Mouse (Mus musculus) limb, embryonic 15.5 days (tissue): Measurements from ENCODE around the gene Tango6. TPM values are rescaled to one million over a fixed set of nuclear protein-coding genes. Genes with fewer than 3 reads are reported as not detected.

ENCODE experiments used
- ATAC-seq: fragments of 200-750 bp; cut with Nextera tagmentation; 2 replicates; pipeline ENCODE4 v1.8.0; 2017; ENCODE audit warnings: low read depth, moderate TSS enrichment; ENCODE audit not compliant: insufficient number of reproducible peaks, low FRiP score, low TSS enrichment
- H3K27ac ChIP-seq: fragments of 300-500 bp; sonication (generic); 2 replicates; pipeline ENCODE4 v1.5.1; 2015; ENCODE audit warnings: moderate library complexity, mild to moderate bottlenecking, inconsistent platforms
- H3K27me3 ChIP-seq: fragments of 300-500 bp; sonication (generic); 2 replicates; pipeline ENCODE4 v1.6.1; 2015; ENCODE audit warnings: inconsistent platforms
- H3K36me3 ChIP-seq: fragments of 300-500 bp; sonication (generic); 2 replicates; pipeline ENCODE4 v1.6.1; 2015; ENCODE audit warnings: inconsistent platforms
- H3K4me1 ChIP-seq: fragments of 300-500 bp; sonication (generic); 2 replicates; pipeline ENCODE4 v1.6.1; 2015; ENCODE audit warnings: inconsistent platforms
- H3K4me2 ChIP-seq: fragments of 300-500 bp; sonication (generic); 2 replicates; pipeline ENCODE4 v1.6.1; 2015; ENCODE audit warnings: mild to moderate bottlenecking, inconsistent platforms
- H3K4me3 ChIP-seq: fragments of 300-500 bp; sonication (generic); 2 replicates; pipeline ENCODE4 v1.5.1; 2015; ENCODE audit warnings: mild to moderate bottlenecking, inconsistent platforms
- H3K9ac ChIP-seq: fragments of 300-500 bp; sonication (generic); 2 replicates; pipeline ENCODE4 v1.6.1; 2015; ENCODE audit warnings: inconsistent platforms
- H3K9me3 ChIP-seq: fragments of 300-500 bp; sonication (generic); 2 replicates; pipeline ENCODE4 v1.6.1; 2016; ENCODE audit warnings: inconsistent platforms
- WGBS: fragments of 180-500 bp; shearing (Covaris S2); methylation state at CpG from one replicate; pipeline ENCODE4 v1.1.7; 2015; 5-methylcytosine and 5-hydroxymethylcytosine counted together
- polyA plus RNA-seq: library from polyadenylated mRNA; unstranded; fragments of >200 nt; fragmentation: Nextera tagmentation; extraction: Ambion mirVana; gene quantifications from 2 replicates; pipeline ENCODE4 v1.2.1, GENCODE M21; 2015

Tango6 gene
- polyA plus RNA-seq, 1 experiment from 2014 or later = 8.2 TPM

DNA sequence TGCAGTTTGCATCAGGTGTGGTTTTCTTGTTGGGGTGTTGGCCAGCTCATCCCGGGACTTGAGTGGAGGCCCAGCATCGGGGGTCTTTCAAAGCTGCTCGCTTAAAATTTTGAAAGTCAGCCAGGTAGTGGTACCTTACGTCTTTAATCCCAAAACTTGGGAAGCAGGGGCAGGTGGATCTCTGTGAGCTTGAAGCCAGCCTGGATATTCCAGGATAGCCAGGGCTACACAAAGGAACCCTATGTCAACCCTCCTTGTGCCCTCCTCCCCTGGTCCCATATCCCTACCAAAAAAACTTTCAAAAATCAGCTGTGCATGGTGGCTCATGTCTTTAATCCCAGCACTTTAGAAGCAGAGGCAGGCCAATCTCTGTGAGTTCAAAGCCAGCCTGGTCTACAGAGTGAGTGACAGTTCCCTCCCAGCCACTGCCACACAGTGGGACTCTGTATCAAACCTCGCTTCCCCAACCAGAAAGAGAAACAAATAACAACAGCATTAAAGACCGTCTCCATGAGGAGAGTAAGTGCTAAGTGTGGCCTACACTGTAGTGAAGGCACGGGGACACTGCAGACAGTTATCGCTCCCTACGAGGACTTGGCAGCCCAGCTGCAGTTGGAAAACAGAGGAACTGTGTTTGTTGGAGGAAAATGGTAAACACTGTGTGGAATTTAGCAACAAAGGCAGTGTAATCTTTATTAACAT is 21.5 kb downstream of the Tango6 start:
- WGBS = 65% methylated on average over 9 of the region's 9 CpGs
- H3K4me3 ChIP-seq = no peak overlapping the region
- no peaks in the 10 kb centered on the region for H3K9me3 ChIP-seq
- H3K9ac ChIP-seq = no peak overlapping the region
- H3K36me3 ChIP-seq = peaks cover 14% of the 10 kb centered on the region
- H3K27ac ChIP-seq = peak overlapping the region; percentile 77
- 0 out of 2 replicates have a peak, but pooled peaks cover 4% of the 10 kb centered on the region for H3K4me1 ChIP-seq
- H3K4me2 ChIP-seq = no peak overlapping the region
- no peak for ATAC-seq
- H3K27me3 ChIP-seq = no peaks in the 10 kb centered on the region

DNA sequence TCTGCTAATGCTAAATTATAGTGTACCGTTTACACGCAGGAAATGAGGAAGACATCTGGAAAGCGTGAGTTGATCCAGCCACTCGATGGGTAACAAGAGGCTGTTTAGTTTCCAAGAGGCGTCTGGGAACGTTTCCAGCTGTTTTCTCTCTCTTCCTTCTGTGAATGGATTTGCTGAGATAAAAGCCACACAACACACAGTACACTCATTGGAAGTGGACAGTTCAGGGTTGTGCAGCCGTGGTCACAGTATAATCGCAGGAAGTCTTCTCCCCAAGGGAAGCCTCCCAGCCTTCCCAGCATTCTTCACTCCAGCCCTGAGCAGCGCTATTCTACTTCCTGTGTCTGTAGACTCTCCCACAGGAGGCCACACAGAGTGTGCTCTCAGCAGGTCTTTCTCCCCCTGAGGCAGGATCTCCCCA is 22.0 kb downstream of the Tango6 start:
- no peak overlapping the region for H3K9ac ChIP-seq
- H3K4me3 ChIP-seq = no peak overlapping the region
- no peaks in the 10 kb centered on the region for H3K27me3 ChIP-seq
- 23% methylated on average over 9 of the region's 9 CpGs for WGBS
- peaks cover 9% of the 10 kb centered on the region for H3K36me3 ChIP-seq
- peak overlapping the region; percentile 77 for H3K27ac ChIP-seq
- no peak overlapping the region for H3K4me2 ChIP-seq
- 0 out of 2 replicates have a peak, but pooled peaks cover 4% of the 10 kb centered on the region for H3K4me1 ChIP-seq
- ATAC-seq = peak; percentile 67; the same call in 1 of the 2 replicates
- no peaks in the 10 kb centered on the region for H3K9me3 ChIP-seq

DNA sequence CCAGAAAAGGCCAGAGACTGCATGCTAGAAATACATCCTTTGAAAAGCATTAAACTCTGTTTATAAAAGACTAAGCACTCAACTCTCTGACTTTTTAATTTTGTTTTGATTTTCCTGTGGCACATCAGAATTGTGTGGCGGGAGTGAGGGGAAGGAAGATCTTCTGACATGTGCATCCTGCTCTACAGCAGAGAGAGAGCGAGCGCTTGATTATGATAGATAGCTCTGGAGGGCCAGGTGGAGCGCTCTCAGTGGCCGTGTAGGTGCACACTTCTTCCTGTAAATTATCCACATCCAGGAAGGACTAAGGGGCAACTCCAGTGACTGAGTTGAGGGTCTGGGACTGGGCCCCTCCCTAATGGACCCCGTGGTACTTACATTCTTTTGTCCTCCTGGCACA is 23.3 kb downstream of the Tango6 start:
- Histone ChIP-seq H3K27ac (no peak overlapping the region), H3K36me3 (no peaks in the 10 kb centered on the region; the same call in 1 of the 2 replicates), H3K27me3 (no peaks in the 10 kb centered on the region), H3K4me1 (0 out of 2 replicates have a peak, but pooled peaks cover 4% of the 10 kb centered on the region), H3K9ac (no peak overlapping the region), H3K4me2 (no peak overlapping the region), H3K4me3 (no peak overlapping the region), H3K9me3 (no peaks in the 10 kb centered on the region)
- ATAC-seq = no peak
- 78% methylated on average over 6 of the region's 6 CpGs for WGBS

DNA sequence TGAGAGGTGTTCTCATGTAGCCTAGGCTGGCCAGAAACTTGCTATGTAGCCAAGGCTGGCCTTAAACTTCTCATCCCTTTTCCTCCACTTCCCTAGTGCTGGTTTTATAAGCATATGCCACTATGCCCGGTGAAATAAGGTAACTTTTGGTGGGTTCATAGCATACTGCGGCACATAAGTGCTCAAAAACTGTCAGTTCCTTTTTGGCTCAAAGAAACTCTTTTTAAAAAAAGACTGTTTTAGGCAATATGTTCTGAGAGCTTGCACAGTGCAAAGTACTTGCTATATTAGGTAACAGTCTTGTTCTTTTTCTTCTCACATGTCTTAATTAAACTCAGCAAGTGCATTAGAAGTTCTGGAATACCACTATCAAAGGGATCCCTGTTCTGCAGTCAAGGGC is 27.1 kb downstream of the Tango6 start:
- no peaks in the 10 kb centered on the region for H3K27me3 ChIP-seq
- no peak overlapping the region for H3K4me2 ChIP-seq
- no peaks in the 10 kb centered on the region for H3K4me1 ChIP-seq
- H3K27ac ChIP-seq = no peak overlapping the region
- H3K9ac ChIP-seq = no peak overlapping the region
- H3K4me3 ChIP-seq = no peak overlapping the region
- no peaks in the 10 kb centered on the region for H3K36me3 ChIP-seq
- WGBS = 94% methylated on average over 2 of the region's 2 CpGs
- no peaks in the 10 kb centered on the region for H3K9me3 ChIP-seq
- ATAC-seq = no peak

DNA sequence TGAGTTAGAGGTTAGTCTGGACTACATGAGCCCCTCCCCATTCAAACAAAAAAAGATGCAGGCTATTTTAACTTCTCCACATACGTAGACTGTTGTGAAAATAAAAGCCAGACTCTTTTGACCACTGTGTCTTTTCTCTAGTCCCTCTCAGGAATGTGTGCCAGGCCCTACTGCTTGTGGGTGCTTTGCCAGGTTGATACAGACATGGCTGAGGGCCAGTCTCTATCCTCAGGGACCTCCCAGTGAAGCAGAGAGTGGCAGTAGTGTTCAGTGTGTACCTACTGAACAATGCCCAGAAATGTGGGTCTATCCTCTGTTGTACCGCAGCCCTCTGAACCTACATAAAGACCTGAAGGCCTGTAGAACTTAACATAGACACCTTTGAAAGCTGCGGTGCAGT is 29.6 kb downstream of the Tango6 start:
- Histone ChIP-seq H3K4me1 (no peaks in the 10 kb centered on the region), H3K27me3 (no peaks in the 10 kb centered on the region), H3K9me3 (no peaks in the 10 kb centered on the region), H3K4me3 (no peak overlapping the region), H3K4me2 (no peak overlapping the region), H3K27ac (no peak overlapping the region), H3K9ac (no peak overlapping the region), H3K36me3 (no peaks in the 10 kb centered on the region; the same call in 1 of the 2 replicates)
- ATAC-seq = no peak
- WGBS = 91% methylated on average over 3 of the region's 3 CpGs

DNA sequence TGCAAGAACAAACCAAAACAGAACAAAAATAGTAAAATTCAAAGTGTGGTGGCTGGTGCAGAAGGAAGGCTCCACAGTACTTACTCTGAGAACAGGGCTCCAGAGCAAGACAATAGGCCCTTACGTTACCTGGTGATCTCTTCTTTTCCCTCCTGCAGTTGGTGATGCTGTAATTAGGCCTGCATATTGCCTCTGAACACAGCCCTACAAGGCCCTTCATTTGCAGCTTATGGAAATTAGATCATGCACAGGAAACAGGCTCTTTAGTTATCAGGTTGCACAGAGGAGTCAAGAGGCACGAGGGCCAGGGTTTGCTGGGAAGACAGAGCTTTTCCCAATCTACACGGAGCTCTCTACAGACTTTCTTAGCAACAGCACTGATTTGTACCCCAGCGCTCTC is 31.4 kb downstream of the Tango6 start:
- Histone ChIP-seq H3K9me3 (no peaks in the 10 kb centered on the region), H3K9ac (no peak overlapping the region), H3K4me3 (no peak overlapping the region), H3K27me3 (no peaks in the 10 kb centered on the region), H3K27ac (no peak overlapping the region), H3K4me1 (peaks cover 7% of the 10 kb centered on the region), H3K36me3 (no peaks in the 10 kb centered on the region; the same call in 1 of the 2 replicates), H3K4me2 (no peak overlapping the region)
- 70% methylated on average over 4 of the region's 4 CpGs for WGBS
- ATAC-seq = no peak

DNA sequence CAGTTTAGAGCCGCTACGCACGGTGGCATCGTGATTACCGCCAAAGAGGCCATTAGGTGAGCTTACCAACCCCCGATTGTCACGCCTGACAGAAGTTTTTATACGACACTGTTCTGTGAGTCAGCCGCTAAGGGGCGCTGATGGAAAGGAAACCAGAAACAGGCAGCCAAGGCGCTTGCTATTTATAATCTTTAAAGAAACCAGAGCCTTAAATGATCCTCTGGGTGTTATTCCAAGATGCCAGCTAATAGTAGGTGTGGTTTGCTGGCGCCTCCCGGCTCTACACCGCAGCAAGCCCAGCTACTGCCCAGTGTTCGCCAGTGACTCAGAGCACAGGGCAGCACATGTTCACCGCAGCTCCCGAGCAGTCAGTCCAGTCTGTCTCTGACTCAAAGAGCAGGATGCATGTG is 35.2 kb downstream of the Tango6 start:
- peak overlapping the region; percentile 38 for H3K4me2 ChIP-seq
- H3K9me3 ChIP-seq = no peaks in the 10 kb centered on the region
- no peak overlapping the region for H3K27ac ChIP-seq
- H3K4me3 ChIP-seq = peak overlapping the region; percentile 21
- H3K4me1 ChIP-seq = peaks cover 7% of the 10 kb centered on the region
- peaks cover 5% of the 10 kb centered on the region; the same call in 1 of the 2 replicates for H3K36me3 ChIP-seq
- WGBS = 11% methylated on average over 17 of the region's 17 CpGs
- no peak overlapping the region for H3K9ac ChIP-seq
- H3K27me3 ChIP-seq = no peaks in the 10 kb centered on the region
- peak; percentile 55; the same call in 1 of the 2 replicates for ATAC-seq

DNA sequence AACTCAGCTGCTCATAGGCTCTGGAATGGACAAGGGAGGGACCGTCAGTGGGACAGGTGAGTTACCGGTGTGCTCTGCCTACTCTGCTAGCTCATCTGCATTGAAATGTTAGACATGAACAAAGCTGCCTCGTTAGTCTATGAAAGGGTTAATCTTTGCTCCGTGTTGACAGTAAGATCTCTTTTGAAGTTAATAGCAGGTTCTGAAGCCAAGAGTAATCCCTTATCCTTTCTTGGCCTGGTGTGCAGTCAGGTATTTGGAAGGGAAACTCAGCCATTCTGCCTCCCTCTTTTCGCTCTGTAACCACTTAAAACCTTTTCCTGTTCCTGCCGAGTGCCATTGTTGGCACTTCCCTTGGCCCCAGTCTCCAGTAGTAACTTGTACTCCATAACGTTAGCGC is 38.1 kb downstream of the Tango6 start:
- Histone ChIP-seq H3K36me3 (peaks cover 8% of the 10 kb centered on the region), H3K4me1 (peaks cover 7% of the 10 kb centered on the region), H3K9me3 (no peaks in the 10 kb centered on the region), H3K4me3 (no peak overlapping the region), H3K4me2 (no peak overlapping the region), H3K9ac (no peak overlapping the region), H3K27ac (no peak overlapping the region), H3K27me3 (no peaks in the 10 kb centered on the region)
- ATAC-seq = no peak
- 39% methylated on average over 8 of the region's 8 CpGs for WGBS

DNA sequence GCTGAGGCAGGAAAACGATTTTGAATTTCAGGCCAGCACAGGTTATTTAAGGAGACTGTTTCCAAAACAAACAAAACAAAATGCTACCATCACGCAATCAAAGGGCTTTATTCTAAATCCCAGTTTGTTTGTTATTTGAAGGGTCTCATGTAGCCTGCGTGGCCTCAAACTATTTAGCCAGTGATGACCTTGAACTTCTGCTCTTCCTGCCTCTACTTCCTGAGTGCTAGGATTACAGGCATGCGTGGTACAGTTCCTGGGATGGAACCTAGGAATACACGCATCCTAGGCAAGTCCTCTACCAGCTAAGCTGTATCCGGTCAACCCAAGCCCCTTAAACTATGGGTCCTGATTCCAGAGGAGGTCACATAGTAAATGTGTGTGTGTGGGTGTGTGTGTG is 39.6 kb downstream of the Tango6 start:
- 84% methylated on average over 6 of the region's 6 CpGs for WGBS
- no peak for ATAC-seq
- Histone ChIP-seq H3K27me3 (no peaks in the 10 kb centered on the region), H3K9ac (no peak overlapping the region), H3K4me1 (peaks cover 7% of the 10 kb centered on the region), H3K36me3 (peaks cover 16% of the 10 kb centered on the region), H3K4me3 (no peak overlapping the region), H3K4me2 (no peak overlapping the region), H3K27ac (no peak overlapping the region), H3K9me3 (no peaks in the 10 kb centered on the region)

DNA sequence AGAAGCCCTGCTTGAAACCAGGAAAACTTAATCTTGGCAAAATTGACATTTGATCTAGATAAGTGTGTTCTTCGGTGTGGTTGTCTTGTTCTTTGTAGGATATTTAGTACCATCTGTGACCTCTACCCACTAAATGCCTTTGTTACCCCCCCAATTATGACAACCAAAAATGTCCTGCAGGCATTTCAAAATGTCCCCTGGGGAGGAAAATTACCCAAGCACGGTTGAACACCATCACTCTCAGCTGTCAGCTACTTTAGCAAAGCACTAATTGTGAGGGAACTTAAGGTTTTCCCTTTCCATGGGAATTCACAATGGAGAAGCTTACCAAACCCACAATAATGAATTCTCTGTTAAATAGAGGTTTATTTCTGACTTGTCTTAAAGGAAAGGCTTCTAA is 41.1 kb downstream of the Tango6 start:
- no peaks in the 10 kb centered on the region for H3K9me3 ChIP-seq
- no peak overlapping the region for H3K4me3 ChIP-seq
- no peak for ATAC-seq
- H3K4me2 ChIP-seq = no peak overlapping the region
- H3K9ac ChIP-seq = no peak overlapping the region
- 41% methylated on average over 2 of the region's 2 CpGs for WGBS
- H3K4me1 ChIP-seq = no peaks in the 10 kb centered on the region
- H3K36me3 ChIP-seq = peaks cover 16% of the 10 kb centered on the region
- H3K27ac ChIP-seq = no peak overlapping the region
- no peaks in the 10 kb centered on the region for H3K27me3 ChIP-seq

DNA sequence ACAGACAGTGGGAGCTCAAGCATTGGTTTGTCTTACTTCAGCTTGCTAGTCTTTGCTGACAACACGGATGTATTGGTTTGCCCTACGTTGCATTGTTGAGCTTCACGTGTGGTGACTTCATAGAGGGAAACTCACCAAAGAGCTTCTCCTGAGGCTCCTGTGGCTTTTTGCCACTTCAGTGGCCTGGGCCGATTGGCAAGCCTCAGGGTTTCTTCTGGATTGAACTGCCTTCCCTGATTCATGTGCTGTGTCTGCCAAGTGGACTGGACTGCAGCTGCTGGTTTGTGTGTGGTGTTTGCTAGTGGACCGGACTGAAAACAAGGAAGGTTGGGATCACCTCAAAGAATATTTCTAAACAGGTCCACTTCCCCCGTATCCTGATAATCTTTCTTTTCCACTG is 43.7 kb downstream of the Tango6 start:
- Histone ChIP-seq H3K4me2 (no peak overlapping the region), H3K27me3 (no peaks in the 10 kb centered on the region), H3K36me3 (peaks cover 16% of the 10 kb centered on the region), H3K9me3 (no peaks in the 10 kb centered on the region), H3K27ac (no peak overlapping the region), H3K4me1 (no peaks in the 10 kb centered on the region), H3K9ac (no peak overlapping the region), H3K4me3 (no peak overlapping the region)
- ATAC-seq = no peak
- 77% methylated on average over 6 of the region's 6 CpGs for WGBS

DNA sequence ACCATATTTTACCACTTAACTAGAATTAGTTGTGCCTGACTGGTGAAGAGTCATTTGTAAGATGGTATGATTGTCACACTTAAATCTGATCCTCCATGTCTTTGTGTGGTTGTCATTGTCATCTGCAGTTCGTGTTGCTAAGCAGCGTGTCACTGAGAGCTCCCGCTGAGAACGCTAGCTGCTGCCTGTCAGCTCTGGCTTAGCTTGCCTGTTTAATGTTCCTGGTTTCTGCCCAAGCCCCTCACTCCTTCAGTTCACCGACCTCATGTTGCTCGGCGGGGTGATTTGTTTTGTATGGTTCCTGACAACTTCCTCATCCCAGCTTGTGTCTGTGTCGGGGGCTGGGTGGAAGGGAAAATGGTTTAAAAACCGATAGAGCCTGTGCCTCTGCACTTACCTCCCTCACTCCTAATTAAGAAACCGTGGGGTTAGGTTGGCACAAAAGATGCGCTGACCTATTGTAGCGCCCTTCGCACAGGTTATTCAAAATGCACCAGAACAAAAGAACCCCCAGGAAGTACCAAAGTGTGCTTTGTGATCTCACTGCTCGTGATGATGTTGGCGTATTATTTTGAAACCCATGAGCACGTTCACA is 44.5 kb downstream of the Tango6 start:
- Histone ChIP-seq H3K27me3 (no peaks in the 10 kb centered on the region), H3K36me3 (peaks cover 16% of the 10 kb centered on the region), H3K9me3 (no peaks in the 10 kb centered on the region), H3K4me3 (no peak overlapping the region), H3K27ac (no peak overlapping the region), H3K4me1 (no peaks in the 10 kb centered on the region), H3K9ac (no peak overlapping the region), H3K4me2 (no peak overlapping the region)
- ATAC-seq = no peak
- WGBS = 49% methylated on average over 16 of the region's 16 CpGs
